Mouse (Mus musculus) bone marrow macrophage, adult 2 months (primary cell): ENCODE results near the gene Smad1.

Experiments
- CTCF ChIP-seq: IDR thresholded peaks from 2 replicates; pipeline ENCODE4 v1.5.1; 2012; ENCODE audit warnings: low read depth, mild to moderate bottlenecking, low read length, moderate library complexity
- POLR2A ChIP-seq: IDR thresholded peaks from 2 replicates; pipeline ENCODE4 v1.6.1; 2012; ENCODE audit warnings: mild to moderate bottlenecking, low read depth, low read length, borderline replicate concordance

- TF ChIP-seq CTCF (no peak), POLR2A (no peak)
These were observed 5.3 kb downstream of the Smad1 start for GRCm38 (mm10) chr8:79394009-79394408.
